Mouse (Mus musculus) hindbrain, embryonic 14.5 days (tissue): Measurements from ENCODE around the gene Hes3. TPM values are rescaled to one million over a fixed set of nuclear protein-coding genes. Genes with fewer than 3 reads are reported as not detected.

Source experiments
- ATAC-seq: fragments of 200-750 bp; cut with Nextera tagmentation; 2 replicates; pipeline ENCODE4 v1.8.0; 2017; ENCODE audit warnings: moderate number of reproducible peaks, mild to moderate bottlenecking, moderate TSS enrichment, moderate library complexity; ENCODE audit not compliant: low FRiP score
- DNase-seq: peaks from one replicate; pipeline ENCODE4 v3.0.0-alpha.2; 2015; ENCODE audit warnings: low spot score
- H3K27ac ChIP-seq: fragments of 300-500 bp; sonication (generic); 2 replicates; pipeline ENCODE4 v1.5.1; 2014; ENCODE audit warnings: mild to moderate bottlenecking, moderate library complexity
- H3K27me3 ChIP-seq: fragments of 300-500 bp; sonication (generic); 2 replicates; pipeline ENCODE4 v1.6.1; 2014; ENCODE audit warnings: mild to moderate bottlenecking, low read length, mixed read lengths; ENCODE audit not compliant: control insufficient read depth, insufficient read depth
- H3K36me3 ChIP-seq: fragments of 300-500 bp; sonication (generic); replicated peaks from 2 replicates; pipeline ENCODE4 v1.6.1; 2014; ENCODE audit not compliant: control insufficient read depth, insufficient read depth
- H3K4me1 ChIP-seq: fragments of 300-500 bp; sonication (generic); replicated peaks from 2 replicates; pipeline ENCODE4 v1.6.1; 2014; ENCODE audit warnings: antibody characterized with exemption, low read length, mixed read lengths; ENCODE audit not compliant: control insufficient read depth, insufficient read depth
- H3K4me2 ChIP-seq: fragments of 300-500 bp; sonication (generic); replicated peaks from 2 replicates; pipeline ENCODE4 v1.6.1; 2014; ENCODE audit warnings: mild to moderate bottlenecking, moderate library complexity
- H3K4me3 ChIP-seq: fragments of 300-500 bp; sonication (generic); replicated peaks from 2 replicates; pipeline ENCODE4 v1.5.1; 2014; ENCODE audit warnings: mild to moderate bottlenecking, low read length
- H3K9ac ChIP-seq: fragments of 300-500 bp; sonication (generic); 2 replicates; pipeline ENCODE4 v1.6.1; 2014
- H3K9me3 ChIP-seq: fragments of 300-500 bp; sonication (generic); 2 replicates; pipeline ENCODE4 v1.6.1; 2016; ENCODE audit warnings: low read length; ENCODE audit not compliant: control insufficient read depth
- WGBS: fragments of 180-500 bp; shearing (Covaris S2); extraction: QIAGEN DNeasy Blood & Tissue Kit; methylation state at CpG from one replicate; pipeline ENCODE4 v1.1.7; 2014; 5-methylcytosine and 5-hydroxymethylcytosine counted together
- polyA plus RNA-seq: library from polyadenylated mRNA; unstranded; fragments of >200 nt; fragmentation: Nextera tagmentation; extraction: Ambion mirVana; gene quantifications from 2 replicates; pipeline ENCODE4 v1.2.1, GENCODE M21; 2014

The Hes3 gene
- polyA plus RNA-seq, 1 experiment from 2014 or later = 0.24 TPM

GRCm38 (mm10) chr4:152286887-152287286 is 4.6 kb downstream of the Hes3 start:
- ATAC-seq = no peak

GRCm38 (mm10) chr4:152286183-152286582 is 5.3 kb downstream of the Hes3 start:
- Histone ChIP-seq H3K27me3 (peaks cover 95% of the 10 kb centered on the region), H3K36me3 (no peaks in the 10 kb centered on the region), H3K9ac (peak overlapping the region; percentile 62), H3K4me2 (peak overlapping the region; percentile 70), H3K27ac (no peak overlapping the region), H3K4me1 (peaks cover 33% of the 10 kb centered on the region), H3K4me3 (peak overlapping the region; percentile 35), H3K9me3 (no peaks in the 10 kb centered on the region)
- DNase-seq (no peak), ATAC-seq (peak; percentile 17; the same call in 1 of the 2 replicates)
- under 1% methylated on average over 30 of the region's 32 CpGs for WGBS

More at GRCm38 (mm10) chr4:152286887-152287286, 4.6 kb downstream of the Hes3 start:
- 2% methylated on average over 26 of the region's 26 CpGs for WGBS
- Histone ChIP-seq H3K4me2 (peak overlapping the region; percentile 70), H3K4me3 (peak overlapping the region; percentile 35), H3K27me3 (peaks cover 95% of the 10 kb centered on the region), H3K36me3 (no peaks in the 10 kb centered on the region), H3K4me1 (peaks cover 38% of the 10 kb centered on the region), H3K9ac (peak overlapping the region; percentile 62; the same call in 1 of the 2 replicates), H3K27ac (no peak overlapping the region), H3K9me3 (no peaks in the 10 kb centered on the region)
- DNase-seq = no peak

GRCm38 (mm10) chr4:152285505-152285904 is 6.0 kb downstream of the Hes3 start:
- ATAC-seq (no peak), DNase-seq (peak; percentile 78)
- Histone ChIP-seq H3K36me3 (peaks cover 4% of the 10 kb centered on the region; the same call in 1 of the 2 replicates), H3K27ac (no peak overlapping the region), H3K27me3 (peaks cover 95% of the 10 kb centered on the region), H3K9ac (no peak overlapping the region), H3K9me3 (no peaks in the 10 kb centered on the region), H3K4me2 (no peak overlapping the region), H3K4me1 (peaks cover 26% of the 10 kb centered on the region), H3K4me3 (no peak overlapping the region)
- WGBS = 2% methylated on average over 10 of the region's 10 CpGs

GRCm38 (mm10) chr4:152283186-152283950 is 8.1 kb downstream of the Hes3 start:
- WGBS = 6% methylated on average over 62 of the region's 70 CpGs
- Histone ChIP-seq H3K9me3 (no peaks in the 10 kb centered on the region), H3K36me3 (peaks cover 15% of the 10 kb centered on the region; the same call in 1 of the 2 replicates), H3K4me3 (peak overlapping the region; percentile 31), H3K4me1 (peaks cover 18% of the 10 kb centered on the region), H3K27ac (no peak overlapping the region), H3K9ac (peak overlapping the region; percentile 12; the same call in 1 of the 2 replicates), H3K4me2 (peak overlapping the region; percentile 52), H3K27me3 (peaks cover 99% of the 10 kb centered on the region)
- peak; percentile 79 for ATAC-seq
- peak; percentile 80 for DNase-seq

- ATAC-seq (no peak), DNase-seq (no peak)
- Histone ChIP-seq H3K9ac (0 out of 2 replicates have a peak overlapping the region, but pooled peaks have one; percentile 12), H3K36me3 (peaks cover 15% of the 10 kb centered on the region; the same call in 1 of the 2 replicates), H3K27ac (no peak overlapping the region), H3K4me2 (peak overlapping the region; percentile 52), H3K4me3 (peak overlapping the region; percentile 31), H3K27me3 (peaks cover 96% of the 10 kb centered on the region), H3K9me3 (no peaks in the 10 kb centered on the region), H3K4me1 (peaks cover 18% of the 10 kb centered on the region)
- 20% methylated on average over 30 of the region's 34 CpGs for WGBS
Observed at GRCm38 (mm10) chr4:152282721-152283120, 8.7 kb downstream of the Hes3 start.

GRCm38 (mm10) chr4:152281601-152282000 is 9.9 kb downstream of the Hes3 start:
- ATAC-seq = no peak
- H3K4me3 ChIP-seq = no peak overlapping the region
- no peak overlapping the region for H3K27ac ChIP-seq
- H3K27me3 ChIP-seq = peaks cover 94% of the 10 kb centered on the region
- WGBS = 62% methylated on average over 15 of the region's 15 CpGs
- peaks cover 10% of the 10 kb centered on the region for H3K4me1 ChIP-seq
- no peak overlapping the region for H3K9ac ChIP-seq
- DNase-seq = no peak
- H3K4me2 ChIP-seq = no peak overlapping the region
- H3K36me3 ChIP-seq = peaks cover 15% of the 10 kb centered on the region; the same call in 1 of the 2 replicates
- no peaks in the 10 kb centered on the region for H3K9me3 ChIP-seq

- H3K9ac ChIP-seq = no peak overlapping the region
- no peak overlapping the region for H3K4me2 ChIP-seq
- H3K27ac ChIP-seq = no peak overlapping the region
- ATAC-seq (no peak), DNase-seq (no peak)
- 0 out of 2 replicates have a peak, but pooled peaks cover 9% of the 10 kb centered on the region for H3K4me1 ChIP-seq
- no peak overlapping the region for H3K4me3 ChIP-seq
- H3K27me3 ChIP-seq = peaks cover 87% of the 10 kb centered on the region
- peaks cover 15% of the 10 kb centered on the region; the same call in 1 of the 2 replicates for H3K36me3 ChIP-seq
- 74% methylated on average over 23 of the region's 23 CpGs for WGBS
- H3K9me3 ChIP-seq = no peaks in the 10 kb centered on the region
Observed at GRCm38 (mm10) chr4:152278986-152279385, 12.5 kb downstream of the Hes3 start.

GRCm38 (mm10) chr4:152277916-152278315 is 13.5 kb downstream of the Hes3 start:
- Histone ChIP-seq H3K9me3 (no peaks in the 10 kb centered on the region), H3K27me3 (peaks cover 77% of the 10 kb centered on the region), H3K27ac (no peak overlapping the region), H3K9ac (no peak overlapping the region), H3K36me3 (peaks cover 15% of the 10 kb centered on the region; the same call in 1 of the 2 replicates), H3K4me1 (peaks cover 11% of the 10 kb centered on the region; the same call in 1 of the 2 replicates), H3K4me2 (no peak overlapping the region), H3K4me3 (no peak overlapping the region)
- 68% methylated on average over 2 of the region's 2 CpGs for WGBS
- DNase-seq (no peak), ATAC-seq (no peak)
